Mouse (Mus musculus): ENCODE data around the gene Msh4.
A peak's percentile ranks its signal among the peaks of the same experiment; 100 is the strongest.
"Not testable (repeated sequence)": the region's sequence is repeated elsewhere in the genome, so short reads cannot be mapped to it uniquely, and the experiment has no call there.

Gene Msh4

DNA sequence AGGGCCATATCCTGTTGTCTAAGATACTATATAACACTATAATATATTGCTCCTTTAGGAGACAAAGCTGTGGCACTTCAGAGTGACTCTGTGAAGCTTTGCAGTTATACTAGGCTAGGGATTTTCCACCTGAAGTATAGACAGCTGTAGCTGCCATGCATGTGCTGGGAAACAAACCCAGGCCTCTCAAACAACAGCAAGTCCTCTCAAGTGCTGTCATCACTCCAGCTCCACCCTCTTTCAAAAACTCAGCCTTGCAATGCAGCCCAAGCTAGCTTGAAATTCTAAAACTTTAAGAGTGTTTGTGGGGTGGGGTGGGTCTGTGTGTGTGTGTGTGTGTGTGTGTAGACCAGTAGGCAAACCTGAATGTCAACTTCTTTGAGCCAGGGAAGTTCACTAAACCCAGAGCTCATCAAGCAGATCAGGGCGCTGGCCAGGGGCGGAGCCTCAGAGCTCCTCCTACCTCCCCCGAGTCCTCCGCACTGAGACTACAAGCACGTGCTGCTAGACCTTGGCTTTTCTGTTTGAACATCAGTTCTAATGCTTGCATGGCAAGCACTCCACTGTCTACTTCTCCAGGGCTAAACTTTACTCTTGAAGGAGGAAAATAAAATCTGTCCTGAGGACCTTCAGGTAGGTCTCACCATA lies 56.4 kb downstream of the Msh4 start:
- peak; percentile 7 to 20 for DNase-seq (ENCODE audit: low spot score in 2 of 2)

DNA sequence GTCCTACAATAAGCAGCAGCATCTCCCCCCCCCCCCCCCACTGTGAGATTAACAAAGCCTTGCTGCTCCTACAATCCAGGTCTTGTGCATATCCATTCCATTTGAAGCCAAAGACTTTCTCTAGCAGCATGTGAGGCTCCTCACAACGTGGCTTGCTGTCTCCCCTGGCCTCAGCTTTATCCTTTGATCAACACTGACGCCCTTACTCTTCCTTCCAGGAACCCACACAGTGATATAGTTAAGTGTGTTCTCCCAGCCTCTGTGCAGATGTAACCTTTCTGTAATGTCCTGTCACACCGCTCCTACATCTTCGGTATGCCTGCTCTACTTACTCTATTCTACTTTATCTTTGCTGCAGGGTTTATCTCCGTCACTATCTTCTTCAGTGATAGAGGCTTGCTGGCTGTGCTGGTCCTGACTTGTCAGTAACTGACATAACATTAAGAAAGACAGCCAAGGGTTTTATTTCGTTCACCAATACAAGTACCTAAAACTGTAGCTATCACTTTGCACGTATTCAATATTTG lies 58.7 kb downstream of the Msh4 start:
- no peak for DNase-seq (ENCODE audit: low spot score in 2 of 2)

DNA sequence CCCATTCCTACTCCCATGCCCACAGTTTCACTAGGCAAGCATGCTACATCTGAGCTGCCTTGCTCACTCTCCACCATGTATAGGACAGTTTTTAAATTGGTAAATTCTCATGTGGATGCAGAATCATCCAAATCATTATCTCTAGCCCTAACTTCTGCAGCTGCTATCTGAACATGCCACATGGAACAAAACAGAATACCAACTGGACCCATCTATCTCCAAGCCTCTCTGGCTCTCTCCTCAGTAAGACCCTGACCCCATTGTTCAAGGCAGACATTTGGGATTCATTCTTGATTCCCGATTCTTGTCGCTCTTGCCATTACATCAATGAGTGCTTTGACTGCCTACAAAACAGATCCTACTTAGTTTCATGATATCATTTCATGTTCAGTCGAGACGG lies 59.8 kb downstream of the Msh4 start:
- DNase-seq (ENCODE audit: low spot score in 2 of 2), result no peak

DNA sequence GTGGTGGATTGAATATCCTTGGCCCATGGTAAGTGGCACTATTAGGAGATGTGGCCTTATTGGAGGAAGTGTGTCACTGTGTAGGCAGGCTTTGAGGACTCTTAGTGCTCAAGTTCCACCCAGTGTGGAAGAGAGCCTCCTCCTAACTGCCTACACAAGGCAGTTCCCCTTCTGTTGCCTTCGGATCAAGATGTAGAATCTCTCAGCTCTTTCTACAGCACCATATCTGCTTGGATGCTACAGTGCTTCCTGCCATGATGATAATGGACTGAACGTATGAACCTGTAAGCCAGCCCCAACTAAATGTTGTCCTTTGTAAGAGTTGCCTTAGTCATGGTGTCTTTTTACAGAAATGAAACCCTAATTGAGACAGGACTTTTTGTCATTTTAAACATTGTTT lies 60.4 kb downstream of the Msh4 start:
- no peak for DNase-seq (ENCODE audit: low spot score in 2 of 2)

DNA sequence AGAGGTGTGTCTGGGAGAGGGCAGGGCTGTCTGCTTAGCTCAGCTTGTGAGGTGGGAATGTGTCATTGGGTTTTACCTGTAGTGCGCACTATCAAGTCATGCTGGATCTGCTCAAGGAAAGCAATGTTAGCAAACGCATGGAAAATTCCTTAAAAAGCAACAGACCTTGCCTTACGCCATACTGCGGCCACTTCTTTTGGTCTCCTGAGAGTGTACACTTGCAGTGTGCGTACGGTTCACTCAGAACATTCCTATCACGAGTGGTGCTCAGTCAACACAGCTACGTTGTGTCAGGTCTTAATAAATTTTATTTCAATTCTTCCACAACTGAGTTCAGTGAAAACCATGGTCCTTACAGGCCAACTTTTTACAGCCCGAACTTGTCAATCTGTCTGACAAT lies 61.2 kb downstream of the Msh4 start:
- no peak for DNase-seq (ENCODE audit: low spot score in 2 of 2)

DNA sequence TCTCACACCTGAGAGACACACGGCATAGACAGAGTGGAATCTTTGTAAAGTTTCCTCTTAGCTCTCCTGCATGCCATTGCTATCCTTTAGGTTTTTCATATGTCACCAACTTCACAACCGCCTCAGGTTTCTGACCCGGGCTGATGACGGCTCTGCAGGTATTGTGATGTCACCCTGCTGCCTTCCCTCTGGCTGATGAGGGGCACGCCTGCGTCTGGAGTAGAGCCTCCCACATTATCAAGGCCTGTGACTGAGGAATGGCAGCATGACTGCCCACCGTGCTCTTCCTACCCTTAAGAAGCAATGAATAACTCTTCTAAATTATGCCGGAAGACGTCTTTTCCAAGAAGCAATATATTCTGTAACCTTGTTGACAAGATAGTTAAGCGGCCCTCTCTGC lies 61.9 kb downstream of the Msh4 start, which contains the start of gene Asb17:
Asb17 (plus strand) TSS at position 180 of the 400 bp plus-strand sequence.
- no peak for DNase-seq (ENCODE audit: low spot score in 2 of 2)

DNA sequence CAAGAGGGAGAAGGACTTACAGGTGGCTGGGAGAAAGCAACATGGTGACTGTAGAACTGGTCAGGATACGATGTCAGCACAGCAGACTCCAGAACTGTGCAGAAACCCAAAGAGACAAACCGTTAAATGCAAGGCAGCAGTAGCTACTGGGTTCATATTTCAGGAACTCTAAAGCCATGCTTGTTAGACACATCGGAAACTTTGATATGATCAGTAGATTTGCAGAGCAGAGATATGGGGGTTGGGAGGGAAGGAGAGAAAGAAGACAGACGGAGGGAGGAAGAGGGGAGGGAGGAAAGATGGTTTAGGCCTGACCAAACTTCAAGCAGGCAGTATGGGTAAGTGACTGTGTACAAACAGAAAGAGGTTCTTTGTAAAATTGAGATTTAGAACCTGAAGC lies 68.3 kb downstream of the Msh4 start:
- DNase-seq (ENCODE audit: low spot score in 2 of 2), result no peak

DNA sequence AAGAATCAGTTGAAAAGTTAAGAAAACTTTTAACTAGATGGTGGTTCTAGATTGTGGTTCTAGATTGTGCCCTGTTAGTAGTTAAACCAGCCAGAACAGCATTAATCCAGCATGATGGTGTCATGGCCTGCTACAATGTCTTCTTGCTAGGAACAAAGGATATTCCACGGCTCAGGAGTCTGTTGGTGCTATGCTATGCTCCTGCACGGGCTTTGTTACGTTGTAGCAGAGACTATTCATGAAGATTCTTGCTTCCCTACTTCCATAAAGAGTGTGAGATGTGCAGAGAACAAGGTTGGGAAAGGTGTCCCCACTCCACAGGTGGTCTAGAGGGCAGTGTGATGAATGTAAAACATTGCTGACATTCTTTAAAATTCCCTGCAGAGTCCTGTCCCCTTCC lies 69.6 kb downstream of the Msh4 start:
- no peak for DNase-seq (ENCODE audit: low spot score in 2 of 2)

DNA sequence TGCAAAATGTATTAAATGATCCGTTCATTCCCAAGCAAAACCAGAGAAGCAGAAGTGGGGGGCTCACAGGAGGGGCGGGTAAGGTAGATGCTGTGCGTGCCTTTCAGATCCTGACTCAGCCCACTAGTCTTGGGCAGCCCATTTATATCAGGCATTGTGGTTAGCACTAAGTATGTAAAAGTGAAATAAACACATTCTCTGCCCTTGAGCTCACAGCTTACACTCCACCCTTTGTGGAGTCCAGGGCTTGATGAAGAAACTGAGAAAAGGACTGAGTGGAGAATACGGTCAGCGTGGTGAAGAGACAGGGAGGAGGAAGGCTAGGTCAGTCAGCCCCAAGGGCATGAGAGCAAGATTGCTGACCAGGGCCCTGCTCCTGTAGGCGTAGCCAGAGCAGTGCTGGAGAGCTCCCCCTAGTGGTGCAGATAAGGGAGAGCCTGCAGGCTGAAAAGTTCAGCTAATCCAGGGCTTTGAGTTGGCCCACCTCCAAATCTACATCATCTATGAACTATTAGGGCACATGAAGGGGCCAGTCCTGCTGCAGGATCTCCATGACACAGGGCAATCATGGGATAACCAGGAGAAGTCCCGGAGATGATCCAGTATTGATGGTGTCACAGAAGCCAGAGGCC lies 70.4 kb downstream of the Msh4 start:
- DNase-seq (ENCODE audit: low spot score in 2 of 2), result peak; percentile 28 to 43

DNA sequence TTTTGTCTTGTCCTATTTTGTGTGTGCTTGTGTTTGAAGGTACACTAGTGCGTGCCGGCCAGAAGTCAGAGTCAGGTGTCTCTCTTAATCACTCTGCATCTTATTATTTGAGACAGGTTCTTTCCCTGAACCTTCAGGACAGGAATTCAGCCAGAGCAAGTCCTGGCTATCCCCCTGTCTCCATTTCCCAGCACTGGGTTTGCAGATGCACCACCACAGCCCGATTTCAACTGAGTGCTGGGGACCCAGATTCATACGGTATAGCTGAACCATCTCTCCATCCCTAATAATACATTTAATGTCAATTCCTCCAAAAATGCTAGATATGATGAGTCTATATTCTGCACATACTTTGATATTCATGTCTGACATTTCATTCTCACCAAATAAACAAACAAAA lies 71.9 kb downstream of the Msh4 start:
- no peak for DNase-seq (ENCODE audit: low spot score in 2 of 2)

DNA sequence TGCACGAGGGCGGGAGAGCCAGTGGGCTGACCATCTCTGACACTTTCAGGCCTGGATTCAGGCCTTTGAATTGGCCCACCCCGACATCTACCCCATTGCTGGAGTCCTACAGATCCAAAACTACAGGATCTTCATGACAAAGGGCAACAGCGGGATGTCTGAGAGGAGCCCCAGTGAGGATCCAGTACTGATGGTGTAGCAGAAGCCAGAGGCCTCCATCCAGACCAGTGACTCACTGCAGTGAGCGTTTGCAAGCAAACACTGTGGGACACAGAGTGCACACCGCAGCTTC lies 73.3 kb downstream of the Msh4 start:
- DNase-seq (ENCODE audit: low spot score in 2 of 2), result no peak

DNA sequence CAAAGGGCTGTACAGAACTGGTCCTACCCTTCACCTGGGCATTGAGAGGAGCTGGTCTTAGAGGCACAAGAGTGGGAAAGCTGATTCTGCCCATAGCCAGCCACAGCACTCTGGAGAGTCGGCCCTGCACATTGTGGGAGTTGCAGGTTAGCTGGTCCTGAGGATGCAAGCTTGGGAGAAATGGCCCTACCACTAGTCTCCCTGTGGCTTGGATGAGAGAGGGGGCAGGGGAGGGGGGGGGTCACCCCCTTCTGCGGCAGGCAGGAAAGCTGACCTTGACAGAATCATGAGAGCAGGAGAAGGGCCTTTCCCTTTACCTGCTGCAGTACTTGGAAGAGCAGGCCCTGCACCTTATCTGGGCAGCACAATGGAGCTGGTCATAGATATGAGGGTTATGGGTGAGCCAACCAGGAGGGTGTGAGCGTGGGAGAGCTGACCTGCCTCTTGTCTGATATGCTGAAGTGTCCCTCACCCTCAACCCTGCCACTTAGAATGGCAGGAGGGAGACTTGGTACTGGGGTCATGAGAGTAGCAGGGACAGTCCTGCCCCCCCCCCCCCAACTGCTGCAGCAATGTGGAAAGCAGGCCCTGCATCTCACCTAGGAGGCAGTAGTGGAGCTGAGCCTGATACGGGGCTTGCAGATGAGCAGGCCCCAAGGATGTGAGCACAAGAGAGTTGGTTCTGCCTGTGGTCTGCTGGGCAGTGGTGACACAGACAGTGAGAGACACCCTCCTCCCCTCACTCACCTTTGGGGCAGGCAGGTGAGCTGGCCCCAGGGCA lies 73.9 kb downstream of the Msh4 start:
- no peak for DNase-seq (ENCODE audit: low spot score in 2 of 2)

DNA sequence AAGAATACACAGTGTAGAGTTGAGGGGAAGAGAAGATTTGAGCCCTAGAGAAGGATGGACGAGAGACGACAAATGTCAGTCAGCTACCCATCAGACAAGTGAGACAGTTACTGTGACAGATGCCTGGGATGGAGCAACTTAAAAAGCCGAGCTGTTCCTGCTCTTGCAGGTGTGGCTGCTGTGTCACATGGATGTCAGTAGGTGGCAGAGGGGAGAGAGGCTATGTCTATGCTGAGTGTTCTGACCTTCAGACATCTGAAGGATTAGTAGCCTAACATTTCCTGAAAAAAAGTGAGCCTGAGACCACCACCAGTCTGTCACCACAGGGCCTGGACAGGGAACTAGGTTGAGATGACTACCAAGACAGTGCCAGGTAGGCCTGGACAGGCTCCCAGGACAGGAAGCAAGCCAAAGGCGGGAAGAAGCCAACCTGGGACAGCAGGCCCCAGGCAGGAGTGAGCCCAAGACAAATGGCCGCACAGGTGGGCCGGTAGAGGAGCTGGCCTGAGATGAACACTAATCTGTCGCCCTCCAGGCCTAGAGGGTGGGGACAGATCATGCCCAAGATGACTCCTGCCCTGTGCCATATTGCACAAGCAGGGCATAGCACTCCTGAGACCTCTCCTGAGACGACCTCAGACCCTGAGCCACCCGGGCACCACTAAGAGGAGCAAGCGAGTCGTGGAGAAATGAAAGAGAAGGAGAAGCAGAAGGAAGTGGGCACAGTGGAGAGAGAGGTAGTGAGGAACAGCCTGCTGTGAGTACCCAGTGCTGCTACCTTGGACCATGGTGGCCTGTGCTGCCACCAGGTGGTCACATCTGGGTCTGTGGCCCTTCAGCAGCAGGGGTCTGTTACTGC lies 74.7 kb downstream of the Msh4 start:
- DNase-seq (ENCODE audit: low spot score in 2 of 2), result no peak

DNA sequence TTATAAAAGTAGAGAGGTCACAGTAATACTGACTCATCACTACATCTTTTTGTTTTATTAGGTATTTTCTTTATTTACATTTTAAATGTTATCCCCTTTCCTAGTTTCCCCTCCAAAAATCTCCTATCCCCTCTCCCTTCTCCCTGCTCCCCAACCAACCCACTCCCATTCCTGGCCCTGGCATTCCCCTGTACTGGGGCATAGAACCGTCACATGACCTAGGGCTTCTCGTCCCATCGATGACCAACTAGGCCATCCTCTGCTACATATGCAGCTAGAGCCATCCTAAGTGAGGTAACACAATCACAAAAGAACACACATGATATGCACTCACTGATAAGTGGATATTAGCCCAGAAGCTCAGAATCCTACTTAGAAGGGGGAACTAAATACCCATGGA lies 76.2 kb downstream of the Msh4 start:
- not testable (repeated sequence) for DNase-seq (ENCODE audit: low spot score in 2 of 2)

DNA sequence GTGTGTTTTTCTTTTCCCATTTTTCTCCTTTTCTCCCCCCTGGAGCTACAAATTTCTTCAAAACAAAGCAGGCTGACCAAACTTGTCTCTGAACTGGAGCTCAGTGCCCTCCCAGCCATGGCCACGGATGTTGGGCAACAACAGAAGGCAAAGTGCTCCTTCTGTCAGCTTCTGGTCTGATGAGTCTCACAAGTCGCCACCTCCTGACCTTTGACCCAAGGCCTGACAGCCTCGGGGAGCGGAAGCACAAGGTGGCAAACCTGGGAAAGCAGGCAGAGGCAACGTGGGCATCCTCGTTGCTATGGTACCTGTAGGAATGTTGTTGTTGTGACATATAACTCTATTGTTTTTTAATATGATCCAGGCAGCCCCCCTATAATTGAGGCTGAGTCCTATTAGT lies 79.3 kb downstream of the Msh4 start:
- no peak for DNase-seq (ENCODE audit: low spot score in 2 of 2)

DNA sequence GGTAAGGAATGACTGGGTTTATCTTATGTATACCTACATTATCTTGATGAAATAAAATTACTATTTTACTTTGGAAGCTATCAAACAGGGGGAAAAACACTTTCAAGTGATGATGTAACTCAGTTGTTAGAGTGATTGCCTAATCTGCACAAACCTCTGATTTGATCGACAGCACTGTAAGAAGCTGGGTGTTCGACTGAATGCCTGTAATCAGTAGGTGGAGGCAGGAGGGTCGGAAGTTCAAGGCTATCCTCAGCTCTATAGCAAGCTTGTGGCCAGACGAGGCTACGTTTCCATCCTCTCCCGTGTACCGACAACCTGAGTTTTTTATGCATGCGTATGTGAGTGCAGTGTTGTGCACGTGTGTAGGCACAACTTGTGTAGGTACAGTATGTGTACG lies 80.7 kb downstream of the Msh4 start:
- no peak for DNase-seq (ENCODE audit: low spot score in 2 of 2)

DNA sequence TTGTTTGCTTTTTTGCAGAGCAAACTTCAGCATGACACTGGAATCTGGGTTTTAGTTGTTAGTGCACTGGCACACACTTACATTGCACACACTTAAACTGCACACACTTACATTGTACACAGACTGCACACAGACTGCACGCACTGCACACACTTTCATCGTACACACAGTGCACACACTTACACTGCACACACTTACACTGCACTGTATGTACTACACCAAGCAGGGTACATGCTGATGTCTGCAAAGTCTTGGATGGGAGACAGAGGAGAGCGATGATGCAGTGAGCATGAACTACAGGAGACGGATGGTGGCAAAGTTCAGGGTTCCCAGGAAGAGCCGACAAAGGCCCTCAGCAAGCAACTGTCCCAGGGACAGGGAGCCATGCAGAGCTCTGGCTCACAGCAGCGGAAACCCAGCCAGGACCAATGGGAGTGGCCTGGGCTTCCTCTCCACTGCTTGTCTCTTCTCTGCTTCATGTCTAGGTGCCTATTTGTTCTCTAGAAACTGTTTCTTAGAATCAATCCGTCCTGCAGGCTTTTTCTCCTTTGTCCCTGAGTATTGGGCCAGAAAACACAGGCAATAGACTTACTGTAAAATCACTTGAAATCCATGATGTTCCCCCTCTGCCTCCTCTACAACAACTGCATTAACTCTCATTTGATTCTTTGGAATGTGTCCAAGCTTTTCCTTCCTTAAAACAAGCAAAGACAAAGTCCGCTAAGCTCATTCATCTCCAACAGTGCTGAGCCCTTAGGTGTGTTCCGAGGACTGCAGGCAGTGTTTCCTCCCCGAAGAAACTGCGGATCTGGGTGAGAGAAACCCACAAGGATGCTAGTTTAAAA lies 82.0 kb downstream of the Msh4 start:
- no peak for DNase-seq (ENCODE audit: low spot score in 2 of 2)

DNA sequence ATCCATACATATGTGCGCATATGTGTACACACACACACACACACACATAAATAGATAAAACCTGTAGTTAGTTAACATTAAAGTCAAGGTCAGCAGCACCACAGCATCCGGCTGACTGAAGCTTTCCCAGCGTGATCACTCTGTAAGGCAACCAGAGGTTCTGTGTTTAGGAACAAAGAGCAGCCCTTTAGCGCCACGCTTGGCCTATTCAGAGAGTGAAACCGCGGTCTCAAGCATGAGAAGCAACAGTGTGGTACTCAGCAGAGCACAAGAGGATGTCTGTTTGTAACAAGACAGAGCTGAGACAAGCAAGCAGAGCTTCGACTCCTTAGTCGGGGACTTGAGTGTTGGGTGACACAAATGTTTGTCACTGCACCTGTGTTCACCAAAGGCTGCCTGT lies 86.5 kb downstream of the Msh4 start:
- no peak for DNase-seq (ENCODE audit: low spot score in 2 of 2)

DNA sequence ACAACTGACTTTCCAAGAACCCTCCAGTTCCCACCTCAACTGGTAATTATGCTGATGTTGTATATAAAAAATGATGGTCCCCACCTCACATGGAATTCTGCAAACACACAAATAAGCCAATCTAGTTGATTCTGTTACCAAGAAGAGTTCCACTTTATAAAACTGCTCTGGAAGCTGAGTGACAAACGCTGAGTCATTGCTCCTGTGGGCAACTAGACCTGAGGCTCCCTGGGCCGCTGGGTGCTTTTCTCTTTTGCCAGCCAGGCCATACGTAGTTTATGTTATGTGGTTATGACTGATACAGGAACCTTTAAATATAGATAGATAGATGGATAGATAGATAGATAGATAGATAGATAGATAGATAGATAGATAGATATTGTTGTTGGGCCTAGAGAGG lies 87.2 kb downstream of the Msh4 start:
- DNase-seq (ENCODE audit: low spot score in 2 of 2), result no peak

DNA sequence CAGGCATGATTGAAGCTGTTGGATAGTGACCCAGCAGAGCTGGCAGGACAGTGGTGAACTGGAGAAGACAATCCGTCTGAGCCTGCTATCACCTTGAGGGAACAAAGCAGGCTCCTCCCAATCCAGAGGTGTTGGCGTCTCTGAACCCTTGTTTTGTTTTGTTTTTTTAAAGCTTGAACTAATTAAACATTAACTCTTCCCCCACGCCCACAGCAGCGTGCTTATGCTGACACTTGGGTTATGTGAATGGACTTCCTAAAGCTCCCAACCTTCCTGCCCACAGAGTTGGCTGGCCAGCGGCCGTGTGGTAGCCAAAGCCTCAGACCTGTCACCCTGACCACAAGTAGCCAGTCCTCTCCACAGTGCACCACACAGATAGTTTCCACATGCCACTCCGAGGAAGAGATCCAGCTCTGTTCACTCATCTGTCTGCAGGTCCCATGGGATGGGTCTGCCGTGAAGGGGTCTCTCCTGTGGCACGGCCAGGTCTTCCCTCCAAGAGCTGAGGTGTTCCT lies 88.5 kb downstream of the Msh4 start:
- no peak for DNase-seq (ENCODE audit: low spot score in 2 of 2)

DNA sequence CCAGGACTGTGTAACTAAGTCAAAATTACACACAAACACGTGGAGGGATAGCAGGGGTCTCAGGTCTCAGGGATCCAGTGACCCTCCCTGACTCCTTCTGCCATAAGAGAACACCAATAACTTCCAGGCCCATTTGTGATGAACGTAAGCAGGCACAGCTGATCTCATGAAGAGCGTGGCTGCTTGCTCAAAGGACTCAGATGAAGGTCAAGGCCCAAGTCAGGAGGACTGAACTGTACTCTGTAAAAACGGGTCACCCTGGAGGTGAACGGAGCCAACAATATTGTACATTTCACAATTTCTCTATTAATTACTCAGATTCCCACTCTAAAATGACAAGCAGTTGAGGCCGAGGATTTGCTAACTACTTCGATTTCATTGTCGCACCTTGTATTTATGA lies 91.9 kb downstream of the Msh4 start:
- DNase-seq (ENCODE audit: low spot score in 2 of 2), result no peak
